Mouse (Mus musculus): ENCODE data around the gene Nat8f2. TPM values are rescaled to one million over a fixed set of nuclear protein-coding genes. Genes with fewer than 3 reads are reported as not detected.
"Not testable (repeated sequence)": the region's sequence is repeated elsewhere in the genome, so short reads cannot be mapped to it uniquely, and the experiment has no call there.

Nat8f2 gene
- polyA plus RNA-seq (2016; fragmentation: Nextera tagmentation; extraction: Ambion mirVana): not detected in 2 replicates

GRCm38 (mm10) chr6:85869006-85869405 lies at the start of gene Nat8f2:
Gene Nat8f2 (minus strand): TSS chr6:85869158.
- not testable (repeated sequence) for H3K27me3 ChIP-seq (replicated peaks; ENCODE audit: low read depth, poor library complexity, severe bottlenecking); H3K4me1 ChIP-seq; H3K27ac ChIP-seq (replicated peaks); H3K36me3 ChIP-seq (replicated peaks); H3K4me3 ChIP-seq; DNase-seq (ENCODE audit: low spot score); H3K9me3 ChIP-seq
- WGBS: 88% methylated on average over 5 of the region's 5 CpGs

GRCm38 (mm10) chr6:85918341-85918740 lies 49.4 kb upstream of the Nat8f2 start:
- H3K9me3 ChIP-seq; H3K27me3 ChIP-seq (replicated peaks; ENCODE audit: low read depth, poor library complexity, severe bottlenecking); DNase-seq (ENCODE audit: low spot score); H3K27ac ChIP-seq (replicated peaks); H3K4me3 ChIP-seq: not testable (repeated sequence)
- peaks cover 14% of the 10 kb centered on the region for H3K4me1 ChIP-seq
- peaks cover 25% of the 10 kb centered on the region for H3K36me3 ChIP-seq (replicated peaks)
- WGBS: 92% methylated on average over 3 of the region's 3 CpGs

- Histone ChIP-seq H3K27ac (replicated peaks) (peak overlapping the region; percentile 90), H3K4me1 (peaks cover 14% of the 10 kb centered on the region), H3K36me3 (replicated peaks) (peaks cover 11% of the 10 kb centered on the region), H3K9me3 (no peaks in the 10 kb centered on the region), H3K27me3 (replicated peaks; ENCODE audit: low read depth, poor library complexity, severe bottlenecking) (no peaks in the 10 kb centered on the region), H3K4me3 (peak overlapping the region; percentile 72)
- DNase-seq (ENCODE audit: low spot score): no peak
- 84% methylated on average over 6 of the region's 6 CpGs for WGBS
Observed at GRCm38 (mm10) chr6:85916596-85916995, 47.6 kb upstream of the Nat8f2 start.

GRCm38 (mm10) chr6:85915539-85916513 lies 46.9 kb upstream of the Nat8f2 start, which contains the start of gene Nat8f1:
Gene Nat8f1 (minus strand): TSS chr6:85915687.
- peak within 1 kb of the TSS; percentile 72 for H3K4me3 ChIP-seq
- H3K9me3 ChIP-seq; H3K27me3 ChIP-seq (replicated peaks; ENCODE audit: low read depth, poor library complexity, severe bottlenecking); H3K36me3 ChIP-seq (replicated peaks): not testable (repeated sequence)
- peak; percentile 90 for DNase-seq (ENCODE audit: low spot score)
- H3K27ac ChIP-seq (replicated peaks): peak within 1 kb of the TSS; percentile 90
- peaks cover 14% of the 10 kb centered on the region for H3K4me1 ChIP-seq
- whole genome bisulfite sequencing: under 1% methylated on average over 61 of the region's 61 CpGs

- peaks cover 14% of the 10 kb centered on the region for H3K4me1 ChIP-seq
- H3K4me3 ChIP-seq: peak overlapping the region; percentile 72
- H3K27me3 ChIP-seq (replicated peaks; ENCODE audit: low read depth, poor library complexity, severe bottlenecking): no peaks in the 10 kb centered on the region
- no peak for DNase-seq (ENCODE audit: low spot score)
- H3K27ac ChIP-seq (replicated peaks): peak overlapping the region; percentile 90
- H3K36me3 ChIP-seq (replicated peaks): no peaks in the 10 kb centered on the region
- 4% methylated on average over 11 of the region's 11 CpGs for WGBS
- no peaks in the 10 kb centered on the region for H3K9me3 ChIP-seq
Observed at GRCm38 (mm10) chr6:85915141-85915538, 46.2 kb upstream of the Nat8f2 start.

- WGBS: 85% methylated on average over 3 of the region's 3 CpGs
- H3K27me3 ChIP-seq (replicated peaks; ENCODE audit: low read depth, poor library complexity, severe bottlenecking): no peaks in the 10 kb centered on the region
- no peaks in the 10 kb centered on the region for H3K36me3 ChIP-seq (replicated peaks)
- peaks cover 14% of the 10 kb centered on the region for H3K4me1 ChIP-seq
- H3K9me3 ChIP-seq: no peaks in the 10 kb centered on the region
- no peak within 1 kb of the TSS for H3K27ac ChIP-seq (replicated peaks)
- H3K4me3 ChIP-seq: no peak within 1 kb of the TSS
- DNase-seq (ENCODE audit: low spot score): no peak
Observed at GRCm38 (mm10) chr6:85911587-85911986, 42.6 kb upstream of the Nat8f2 start, which contains the start of gene Tprkb. Gene Tprkb (plus strand): TSS chr6:85911865.

GRCm38 (mm10) chr6:85909704-85910103 lies 40.7 kb upstream of the Nat8f2 start:
- Histone ChIP-seq H3K4me1 (peaks cover 4% of the 10 kb centered on the region), H3K27me3 (replicated peaks; ENCODE audit: low read depth, poor library complexity, severe bottlenecking) (no peaks in the 10 kb centered on the region), H3K4me3 (no peak overlapping the region), H3K36me3 (replicated peaks) (no peaks in the 10 kb centered on the region), H3K27ac (replicated peaks) (no peak overlapping the region), H3K9me3 (no peaks in the 10 kb centered on the region)
- 90% methylated on average over 1 of the region's 1 CpGs for WGBS
- no peak for DNase-seq (ENCODE audit: low spot score)

GRCm38 (mm10) chr6:85908341-85908740 lies 39.4 kb upstream of the Nat8f2 start:
- no peaks in the 10 kb centered on the region for H3K9me3 ChIP-seq
- H3K27me3 ChIP-seq (replicated peaks; ENCODE audit: low read depth, poor library complexity, severe bottlenecking): no peaks in the 10 kb centered on the region
- H3K36me3 ChIP-seq (replicated peaks): no peaks in the 10 kb centered on the region
- H3K27ac ChIP-seq (replicated peaks): no peak overlapping the region
- DNase-seq (ENCODE audit: low spot score): no peak
- WGBS: 77% methylated on average over 3 of the region's 3 CpGs
- no peak overlapping the region for H3K4me3 ChIP-seq
- no peaks in the 10 kb centered on the region for H3K4me1 ChIP-seq

- not testable (repeated sequence) for DNase-seq (ENCODE audit: low spot score); H3K4me3 ChIP-seq; H3K36me3 ChIP-seq (replicated peaks); H3K27ac ChIP-seq (replicated peaks); H3K27me3 ChIP-seq (replicated peaks; ENCODE audit: low read depth, poor library complexity, severe bottlenecking); H3K4me1 ChIP-seq; H3K9me3 ChIP-seq
- WGBS: 65% methylated on average over 2 of the region's 2 CpGs
Observed at GRCm38 (mm10) chr6:85906911-85907351, 38.0 kb upstream of the Nat8f2 start.

- H3K9me3 ChIP-seq; H3K36me3 ChIP-seq (replicated peaks); H3K27me3 ChIP-seq (replicated peaks; ENCODE audit: low read depth, poor library complexity, severe bottlenecking); H3K4me1 ChIP-seq; H3K27ac ChIP-seq (replicated peaks): not testable (repeated sequence)
- 18% methylated on average over 20 of the region's 20 CpGs for WGBS
- H3K4me3 ChIP-seq: peak within 1 kb of the TSS; percentile 49
- peak; percentile 62 for DNase-seq (ENCODE audit: low spot score)
Observed at GRCm38 (mm10) chr6:85904642-85905061, 35.7 kb upstream of the Nat8f2 start, which contains the start of gene Nat8f4. Gene Nat8f4 (minus strand): TSS chr6:85904884.

GRCm38 (mm10) chr6:85902303-85902702 lies 33.3 kb upstream of the Nat8f2 start:
- 89% methylated on average over 2 of the region's 2 CpGs for WGBS
- no peaks in the 10 kb centered on the region for H3K9me3 ChIP-seq
- DNase-seq (ENCODE audit: low spot score): no peak
- H3K4me1 ChIP-seq: no peaks in the 10 kb centered on the region
- no peaks in the 10 kb centered on the region for H3K27me3 ChIP-seq (replicated peaks; ENCODE audit: low read depth, poor library complexity, severe bottlenecking)
- H3K36me3 ChIP-seq (replicated peaks): no peaks in the 10 kb centered on the region
- no peak overlapping the region for H3K4me3 ChIP-seq
- H3K27ac ChIP-seq (replicated peaks): no peak overlapping the region

GRCm38 (mm10) chr6:85898596-85899475 lies 29.9 kb upstream of the Nat8f2 start:
- H3K4me3 ChIP-seq; H3K4me1 ChIP-seq; DNase-seq (ENCODE audit: low spot score); H3K27me3 ChIP-seq (replicated peaks; ENCODE audit: low read depth, poor library complexity, severe bottlenecking); H3K27ac ChIP-seq (replicated peaks); H3K36me3 ChIP-seq (replicated peaks); H3K9me3 ChIP-seq: not testable (repeated sequence)
- 78% methylated on average over 7 of the region's 8 CpGs for WGBS
